Mouse (Mus musculus) gonadal fat pad, adult 2 months (tissue): ENCODE results near the gene Arnt2. TPM values are rescaled to one million over a fixed set of nuclear protein-coding genes. Genes with fewer than 3 reads are reported as not detected.

Experiments used
- DNase-seq: peaks from one replicate; pipeline ENCODE4 v3.0.0-alpha.2; 2012; ENCODE audit warnings: low read depth
- polyA plus RNA-seq: library from polyadenylated mRNA; depleted of rRNA; stranded (reverse); fragments of >200 nt; gene quantifications from 2 replicates; pipeline ENCODE4 v1.2.3, GENCODE M21; 2012

Arnt2 gene
- polyA plus RNA-seq, 1 experiment: 29.1 TPM

GRCm38 (mm10) chr7:84286526-84287225, 123.3 kb downstream of the Arnt2 start:
- no peak for DNase-seq

DNA sequence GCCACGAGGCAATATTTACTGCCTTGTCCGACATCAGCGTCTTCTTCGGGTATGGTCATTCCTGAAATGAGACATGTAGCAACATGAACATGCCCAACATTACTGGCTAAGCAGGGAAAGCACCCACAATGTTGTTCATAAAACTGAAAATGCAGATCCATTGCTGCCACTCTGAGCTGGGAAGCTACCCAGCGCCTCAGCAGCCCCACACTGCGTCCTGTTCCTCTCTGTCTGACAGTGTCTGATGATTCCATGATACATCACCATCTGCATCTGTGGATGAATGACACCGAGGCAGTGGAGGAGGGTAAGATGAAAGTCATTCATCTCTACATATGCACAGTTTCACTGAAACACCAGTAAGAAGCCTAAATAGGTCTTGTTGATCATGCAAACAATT, 124.2 kb downstream of the Arnt2 start:
- DNase-seq: no peak

DNA sequence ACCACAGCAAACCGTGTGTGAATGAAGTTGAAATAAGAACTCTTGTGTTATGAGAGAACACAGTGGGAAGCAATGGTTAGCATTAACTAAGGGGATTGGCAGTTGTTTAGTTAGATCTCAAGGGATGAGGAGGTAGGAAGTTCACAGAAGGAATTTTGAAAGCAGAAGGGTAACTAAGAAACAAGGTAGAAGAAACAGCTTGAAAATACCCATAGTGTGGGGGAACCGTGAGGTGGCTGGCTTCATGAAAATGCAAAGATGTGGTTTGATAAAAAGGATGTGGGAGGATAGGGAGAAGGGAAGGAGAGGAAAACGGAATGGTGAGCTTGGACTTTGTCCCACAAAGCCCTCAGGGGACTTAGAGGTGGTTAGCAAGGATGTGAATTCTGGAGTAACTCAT, 125.0 kb downstream of the Arnt2 start:
- no peak for DNase-seq

- no peak for DNase-seq
Measured at GRCm38 (mm10) chr7:84282231-84282630, 127.7 kb downstream of the Arnt2 start.

DNA sequence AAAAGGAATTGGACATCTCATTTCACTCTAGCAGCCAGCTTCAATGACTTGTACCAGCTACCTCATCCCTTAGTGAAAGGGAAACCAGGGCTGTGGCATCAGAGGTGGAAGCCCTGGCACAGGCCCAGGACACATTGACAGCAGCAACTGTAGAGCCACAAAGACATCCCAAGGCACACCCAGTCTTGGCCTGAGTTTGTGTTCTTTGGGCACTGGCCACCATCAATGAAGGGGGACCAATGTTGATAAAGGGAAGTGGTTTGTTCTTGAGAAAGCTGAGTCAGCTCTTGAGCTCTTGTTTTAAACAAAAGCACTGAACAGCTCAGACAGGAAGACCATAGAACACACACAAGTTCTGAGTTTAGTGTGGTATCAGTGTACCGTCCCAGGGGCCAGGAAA, 130.7 kb downstream of the Arnt2 start:
- no peak for DNase-seq

- no peak for DNase-seq
Measured at GRCm38 (mm10) chr7:84275312-84275711, 134.7 kb downstream of the Arnt2 start.

GRCm38 (mm10) chr7:84273930-84274329, 136.0 kb downstream of the Arnt2 start:
- DNase-seq: no peak

GRCm38 (mm10) chr7:84272206-84272818, 137.7 kb downstream of the Arnt2 start:
- peak; percentile 22 for DNase-seq

DNA sequence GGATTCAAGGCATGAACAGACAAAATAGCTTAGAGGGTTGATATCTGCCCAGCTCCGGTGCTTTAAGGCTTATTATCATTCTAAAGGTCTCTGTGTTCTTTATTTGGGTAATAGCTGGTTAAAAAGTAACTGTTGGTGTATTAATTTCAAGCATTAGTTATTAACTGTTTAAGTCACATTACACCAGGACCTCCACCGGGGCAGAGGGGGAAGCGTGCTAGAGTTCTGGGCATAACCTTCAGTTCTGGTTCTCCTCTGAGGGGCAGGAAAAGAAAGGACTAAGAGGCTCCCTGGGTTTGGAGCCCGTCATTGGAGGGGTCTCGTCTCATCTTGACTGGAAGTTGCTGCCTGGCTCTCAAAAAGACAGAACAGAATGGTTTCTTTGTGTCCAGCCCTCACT, 138.5 kb downstream of the Arnt2 start:
- no peak for DNase-seq

DNA sequence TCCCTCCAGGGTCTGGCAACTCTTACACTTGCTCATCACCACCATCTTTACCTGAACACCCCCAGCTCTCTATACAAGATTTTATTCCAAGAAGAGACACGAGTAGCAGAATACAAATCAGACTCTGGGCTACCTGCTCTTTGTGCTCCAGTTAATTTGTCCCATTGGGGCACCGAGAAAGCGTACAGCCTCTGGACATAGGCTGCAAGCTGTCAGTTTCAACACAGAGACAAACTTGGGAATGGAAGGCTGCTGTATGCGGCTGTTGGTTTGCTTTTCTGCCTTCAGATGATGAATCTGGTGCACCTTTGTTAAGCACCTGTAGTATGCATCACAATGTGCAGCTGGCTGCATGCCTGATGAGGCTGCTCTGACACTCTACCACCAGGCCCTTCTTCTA, 146.5 kb downstream of the Arnt2 start:
- no peak for DNase-seq

- DNase-seq: no peak
Measured at GRCm38 (mm10) chr7:84261341-84261740, 148.6 kb downstream of the Arnt2 start.

- DNase-seq: no peak
Measured at GRCm38 (mm10) chr7:84260401-84260800, 149.6 kb downstream of the Arnt2 start.

DNA sequence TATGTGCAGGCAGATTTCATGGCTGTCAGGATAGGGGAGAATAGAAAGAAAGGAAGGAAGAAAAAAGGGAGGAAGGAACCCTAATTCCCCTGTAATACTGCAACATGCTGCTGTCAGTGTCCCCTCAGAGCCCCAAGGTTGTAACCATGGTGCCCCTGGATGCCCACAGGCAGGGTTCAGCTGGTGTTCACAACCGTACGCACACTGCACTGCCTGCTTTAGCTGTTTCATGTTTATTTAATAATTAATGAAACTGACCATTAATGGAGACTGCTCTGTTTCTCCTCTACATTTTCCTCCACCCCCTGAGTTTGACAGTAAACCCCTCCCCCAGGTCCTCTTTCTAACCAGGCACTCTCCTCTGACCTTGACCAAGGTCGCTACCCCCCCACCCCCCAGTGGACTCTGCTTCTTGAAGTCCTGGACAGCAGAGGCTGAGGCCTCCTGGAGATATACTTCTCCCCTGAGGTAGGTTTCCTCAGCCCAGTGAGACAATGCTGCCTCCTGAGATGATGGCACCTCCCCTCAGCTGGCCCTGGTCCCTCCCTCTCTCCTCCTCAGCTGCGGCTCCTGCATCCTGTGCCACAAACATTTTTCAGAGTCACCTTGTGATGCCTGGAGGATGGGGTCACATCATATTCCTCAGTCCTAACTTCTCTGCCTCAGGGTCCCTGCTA, 150.5 kb downstream of the Arnt2 start:
- DNase-seq: no peak

DNA sequence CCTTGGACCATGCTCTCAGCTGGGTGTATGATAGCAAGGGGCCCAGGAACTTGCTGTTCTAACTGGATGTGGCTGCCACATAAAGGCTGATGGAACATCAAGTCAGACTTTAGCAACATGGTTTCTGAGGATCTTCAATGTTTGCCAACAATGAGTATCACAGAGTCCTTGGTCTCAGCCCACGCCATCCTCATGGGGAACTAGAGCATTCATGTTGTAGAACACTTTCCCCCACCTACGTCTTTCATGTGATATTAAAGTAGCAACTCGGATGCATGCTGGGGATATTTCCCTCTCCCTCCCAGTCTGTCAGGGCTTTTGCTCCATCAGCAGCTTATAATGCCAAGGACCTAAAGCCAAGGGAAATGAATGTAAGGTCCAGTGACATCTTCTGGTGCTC, 153.3 kb downstream of the Arnt2 start:
- DNase-seq: no peak

DNA sequence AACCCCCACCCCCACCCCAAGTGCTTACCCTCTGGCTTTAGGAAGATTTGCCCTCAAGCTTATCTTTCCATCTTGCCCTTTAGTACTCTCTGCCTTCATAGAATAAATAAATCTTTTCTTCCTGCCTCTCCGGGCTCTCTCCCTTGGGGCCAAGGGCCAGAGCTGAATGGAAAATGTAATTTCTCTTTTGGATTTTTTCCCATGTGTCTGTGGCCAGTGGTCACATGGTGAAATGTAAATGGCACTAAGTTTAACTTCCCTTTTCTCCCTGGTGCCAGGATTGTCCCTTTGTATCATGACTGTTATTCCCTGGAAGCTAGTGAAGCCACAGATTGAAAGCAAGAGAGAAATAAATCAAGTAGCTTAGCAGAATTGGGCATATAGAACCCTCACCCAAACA, 153.7 kb downstream of the Arnt2 start:
- DNase-seq: no peak

DNA sequence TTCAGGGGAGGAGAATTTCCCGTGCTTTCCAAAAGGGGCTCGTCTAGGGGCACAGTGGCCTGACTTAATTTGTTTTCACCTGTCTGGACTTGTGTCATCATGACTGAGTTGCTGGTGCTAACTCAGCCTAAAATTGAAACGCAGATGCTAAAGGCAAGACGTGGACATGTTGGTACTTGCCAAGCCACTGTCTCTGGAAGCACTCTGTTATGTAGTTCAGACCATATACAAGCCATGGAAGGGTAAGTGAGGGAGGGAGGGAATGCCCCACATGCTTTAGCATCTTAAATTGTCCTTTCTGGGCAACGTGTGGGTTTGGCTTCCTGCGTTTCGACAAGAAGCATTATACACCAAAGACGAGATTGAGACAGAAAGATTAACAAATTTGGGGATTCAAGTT, 155.1 kb downstream of the Arnt2 start:
- no peak for DNase-seq

DNA sequence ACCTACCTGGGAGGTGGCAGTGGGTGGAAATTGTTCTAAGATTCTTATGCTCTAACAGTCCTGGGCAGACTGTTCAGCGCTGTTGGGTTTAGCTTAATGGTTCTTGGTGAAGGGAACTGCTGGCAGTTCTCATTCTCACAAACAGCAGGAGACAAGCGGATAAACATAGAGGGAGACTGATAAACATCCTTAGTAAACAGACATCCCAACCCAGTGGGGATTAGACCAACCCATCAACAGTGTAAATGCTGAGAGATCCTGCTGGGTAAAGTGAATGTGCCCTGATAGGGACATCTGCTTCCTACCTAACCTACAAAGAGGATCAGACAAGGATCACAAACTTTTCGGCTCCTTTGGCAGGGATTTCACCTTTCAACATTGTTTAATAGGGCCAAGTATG, 155.7 kb downstream of the Arnt2 start:
- DNase-seq: no peak

GRCm38 (mm10) chr7:84251667-84252066, 158.3 kb downstream of the Arnt2 start:
- no peak for DNase-seq

GRCm38 (mm10) chr7:84250736-84251135, 159.2 kb downstream of the Arnt2 start:
- no peak for DNase-seq

DNA sequence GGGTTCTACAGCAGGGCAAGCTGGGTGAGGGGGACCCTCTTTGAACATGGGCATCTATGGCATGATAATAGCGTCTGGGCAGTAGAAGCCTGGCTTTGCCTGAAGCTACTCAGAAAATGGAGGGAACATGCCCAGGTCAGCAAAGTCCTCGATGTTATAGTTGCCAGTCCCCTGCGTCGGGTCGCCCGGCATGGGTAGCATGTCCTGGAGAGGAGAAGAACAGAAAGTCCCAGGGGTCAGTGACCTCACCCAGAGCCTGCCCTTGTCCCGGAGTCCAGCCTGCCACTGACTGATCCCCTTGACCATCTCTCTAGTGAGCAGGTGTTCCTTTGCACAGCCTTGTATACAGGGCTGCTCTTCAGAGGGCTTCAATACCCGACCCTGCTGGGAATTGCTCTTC, 160.0 kb downstream of the Arnt2 start:
- no peak for DNase-seq

- DNase-seq: no peak
Measured at GRCm38 (mm10) chr7:84249381-84249780, 160.6 kb downstream of the Arnt2 start.

DNA sequence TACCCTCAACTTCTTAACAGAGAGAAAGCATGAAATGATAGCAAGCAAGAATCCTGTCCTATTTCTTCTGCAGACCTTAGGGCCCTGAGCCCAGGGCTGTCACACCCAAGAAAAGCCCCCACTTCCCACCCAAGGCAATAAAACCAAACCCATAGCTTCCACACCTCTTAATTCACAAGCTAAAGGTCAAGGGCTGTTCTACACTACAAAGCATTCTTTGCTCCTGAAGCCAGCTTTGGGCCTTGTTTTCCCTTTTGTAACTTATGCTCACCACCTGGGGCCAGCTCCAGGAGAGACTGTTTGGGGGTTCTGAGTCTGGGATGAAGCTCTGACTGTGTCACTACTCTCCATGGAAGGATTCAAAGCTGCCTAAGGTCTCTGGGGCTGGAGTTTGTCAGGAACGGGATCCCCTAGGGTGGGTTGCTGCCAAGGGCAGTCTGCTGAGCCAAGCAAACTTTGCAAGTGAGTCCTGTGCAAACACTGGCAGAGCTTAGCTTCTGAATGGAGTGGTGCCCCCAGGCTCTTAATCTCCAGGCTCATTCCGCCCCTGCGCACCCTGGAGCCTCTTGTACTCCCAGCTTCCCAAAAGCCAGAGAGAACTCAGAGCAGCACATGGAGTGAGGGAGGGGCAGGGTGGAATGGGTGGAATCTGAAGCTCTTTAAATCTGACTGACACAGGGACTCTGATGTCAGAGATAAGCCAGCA, 161.9 kb downstream of the Arnt2 start:
- DNase-seq: no peak

DNA sequence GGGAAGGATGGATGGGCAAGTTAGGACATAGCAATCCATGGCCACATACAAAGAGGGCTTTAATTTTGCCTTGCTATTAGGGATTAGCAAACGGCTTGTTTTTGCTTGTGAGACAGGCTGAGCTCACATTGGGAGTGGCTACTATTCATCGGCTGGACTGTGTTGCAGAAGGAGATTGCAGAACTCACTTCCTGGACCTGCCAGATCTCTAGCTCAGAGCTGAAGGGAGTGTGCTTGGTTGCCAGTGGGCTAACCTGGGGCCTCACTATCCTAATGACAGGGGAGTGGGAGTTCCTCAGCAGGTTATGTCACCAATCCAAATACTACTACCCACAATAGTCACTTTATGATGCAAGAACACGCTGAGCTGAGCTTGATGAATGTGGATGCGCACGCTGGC, 163.1 kb downstream of the Arnt2 start:
- DNase-seq: peak; percentile 24
